Mouse (Mus musculus) hindbrain, embryonic 14.5 days (tissue): ENCODE measurements around the gene Lhx9. TPM values are rescaled to one million over a fixed set of nuclear protein-coding genes. Genes with fewer than 3 reads are reported as not detected.
"Not testable (repeated sequence)": the region's sequence is repeated elsewhere in the genome, so short reads cannot be mapped to it uniquely, and the experiment has no call there.

Experiments
- ATAC-seq: fragments of 200-750 bp; cut with Nextera tagmentation; 2 replicates; pipeline ENCODE4 v1.8.0; 2017; ENCODE audit warnings: moderate number of reproducible peaks, mild to moderate bottlenecking, moderate TSS enrichment, moderate library complexity; ENCODE audit not compliant: low FRiP score
- DNase-seq: peaks from one replicate; pipeline ENCODE4 v3.0.0-alpha.2; 2015; ENCODE audit warnings: low spot score
- H3K27ac ChIP-seq: fragments of 300-500 bp; sonication (generic); 2 replicates; pipeline ENCODE4 v1.5.1; 2014; ENCODE audit warnings: mild to moderate bottlenecking, moderate library complexity
- H3K27me3 ChIP-seq: fragments of 300-500 bp; sonication (generic); 2 replicates; pipeline ENCODE4 v1.6.1; 2014; ENCODE audit warnings: mild to moderate bottlenecking, low read length, mixed read lengths; ENCODE audit not compliant: control insufficient read depth, insufficient read depth
- H3K36me3 ChIP-seq: fragments of 300-500 bp; sonication (generic); replicated peaks from 2 replicates; pipeline ENCODE4 v1.6.1; 2014; ENCODE audit not compliant: control insufficient read depth, insufficient read depth
- H3K4me1 ChIP-seq: fragments of 300-500 bp; sonication (generic); replicated peaks from 2 replicates; pipeline ENCODE4 v1.6.1; 2014; ENCODE audit warnings: antibody characterized with exemption, low read length, mixed read lengths; ENCODE audit not compliant: control insufficient read depth, insufficient read depth
- H3K4me2 ChIP-seq: fragments of 300-500 bp; sonication (generic); replicated peaks from 2 replicates; pipeline ENCODE4 v1.6.1; 2014; ENCODE audit warnings: mild to moderate bottlenecking, moderate library complexity
- H3K4me3 ChIP-seq: fragments of 300-500 bp; sonication (generic); replicated peaks from 2 replicates; pipeline ENCODE4 v1.5.1; 2014; ENCODE audit warnings: mild to moderate bottlenecking, low read length
- H3K9ac ChIP-seq: fragments of 300-500 bp; sonication (generic); 2 replicates; pipeline ENCODE4 v1.6.1; 2014
- H3K9me3 ChIP-seq: fragments of 300-500 bp; sonication (generic); 2 replicates; pipeline ENCODE4 v1.6.1; 2016; ENCODE audit warnings: low read length; ENCODE audit not compliant: control insufficient read depth
- WGBS: fragments of 180-500 bp; shearing (Covaris S2); extraction: QIAGEN DNeasy Blood & Tissue Kit; methylation state at CpG from one replicate; pipeline ENCODE4 v1.1.7; 2014; 5-methylcytosine and 5-hydroxymethylcytosine counted together
- polyA plus RNA-seq: library from polyadenylated mRNA; unstranded; fragments of >200 nt; fragmentation: Nextera tagmentation; extraction: Ambion mirVana; gene quantifications from 2 replicates; pipeline ENCODE4 v1.2.1, GENCODE M21; 2014

The Lhx9 gene
- polyA plus RNA-seq: 9.5 and 18.5 TPM in 2 replicates

DNA sequence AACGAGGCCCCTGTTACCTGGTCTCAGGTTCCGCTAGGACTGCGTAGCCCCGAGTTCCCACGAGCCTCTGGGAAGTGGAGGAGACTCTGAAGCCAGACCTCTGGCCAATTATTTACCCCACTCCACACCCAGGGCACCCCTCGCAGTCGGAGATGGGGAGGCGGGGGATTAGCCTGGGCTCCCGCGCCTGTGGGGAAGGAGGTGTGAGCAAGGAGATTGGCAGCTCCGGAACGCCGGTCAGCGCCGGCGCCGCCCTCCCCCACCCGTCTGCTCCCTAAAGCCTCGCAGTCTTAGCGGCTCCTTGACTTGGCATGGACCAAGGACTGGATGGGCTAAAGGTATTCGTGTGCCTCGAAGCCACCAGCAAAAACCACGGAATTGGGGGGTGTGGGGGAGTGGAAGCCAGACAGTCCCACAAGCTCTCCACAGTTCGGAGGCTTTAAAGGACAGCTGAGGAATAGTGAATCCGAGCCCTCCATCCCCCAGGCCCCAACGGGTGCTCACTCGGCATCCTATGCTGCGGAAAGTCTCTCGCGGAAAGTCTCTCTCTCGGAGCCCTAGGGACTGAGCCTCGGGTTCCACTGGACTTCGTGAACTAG is at the start of gene Lhx9:
TSS of gene Lhx9 (minus strand) at position 67 of the 599 bp plus-strand sequence.
- Histone ChIP-seq H3K27ac (peak within 1 kb of the TSS; percentile 47), H3K36me3 (peaks cover 4% of the 10 kb centered on the region; the same call in 1 of the 2 replicates), H3K4me3 (peak within 1 kb of the TSS; percentile 34), H3K27me3 (peaks cover 65% of the 10 kb centered on the region), H3K9me3 (no peaks in the 10 kb centered on the region), H3K4me2 (peak within 1 kb of the TSS; percentile 51), H3K4me1 (peaks cover 8% of the 10 kb centered on the region; the same call in 1 of the 2 replicates), H3K9ac (peak within 1 kb of the TSS; percentile 25)
- peak; percentile 42 for ATAC-seq
- no peak for DNase-seq
- WGBS: under 1% methylated on average over 33 of the region's 33 CpGs

DNA sequence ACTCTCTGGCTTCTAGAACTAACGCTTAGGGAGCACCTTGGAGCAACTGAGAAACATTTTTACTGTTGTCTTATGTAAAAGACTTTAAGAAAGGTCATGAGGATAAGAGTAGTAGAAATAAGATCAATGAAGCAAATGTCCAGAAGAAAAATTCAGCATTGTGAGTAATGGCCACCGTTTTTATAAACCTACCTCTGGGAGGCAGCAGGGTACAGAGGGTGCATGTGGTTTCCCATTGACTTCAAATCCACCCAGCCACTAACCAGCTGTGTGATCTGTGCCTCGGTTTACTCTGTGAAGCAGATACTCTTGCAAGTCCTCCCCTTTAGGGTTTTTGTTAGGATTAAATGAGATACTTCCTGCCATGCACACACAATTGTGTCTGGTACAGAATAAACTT is 47.7 kb upstream of the Lhx9 start:
- no peak for ATAC-seq
- WGBS: 79% methylated on average over 3 of the region's 3 CpGs
- Histone ChIP-seq H3K4me3 (no peak overlapping the region), H3K36me3 (no peaks in the 10 kb centered on the region), H3K27me3 (no peaks in the 10 kb centered on the region), H3K4me2 (no peak overlapping the region), H3K27ac (no peak overlapping the region), H3K9me3 (peaks cover 8% of the 10 kb centered on the region; the same call in 1 of the 2 replicates), H3K9ac (no peak overlapping the region), H3K4me1 (no peaks in the 10 kb centered on the region)
- no peak for DNase-seq

DNA sequence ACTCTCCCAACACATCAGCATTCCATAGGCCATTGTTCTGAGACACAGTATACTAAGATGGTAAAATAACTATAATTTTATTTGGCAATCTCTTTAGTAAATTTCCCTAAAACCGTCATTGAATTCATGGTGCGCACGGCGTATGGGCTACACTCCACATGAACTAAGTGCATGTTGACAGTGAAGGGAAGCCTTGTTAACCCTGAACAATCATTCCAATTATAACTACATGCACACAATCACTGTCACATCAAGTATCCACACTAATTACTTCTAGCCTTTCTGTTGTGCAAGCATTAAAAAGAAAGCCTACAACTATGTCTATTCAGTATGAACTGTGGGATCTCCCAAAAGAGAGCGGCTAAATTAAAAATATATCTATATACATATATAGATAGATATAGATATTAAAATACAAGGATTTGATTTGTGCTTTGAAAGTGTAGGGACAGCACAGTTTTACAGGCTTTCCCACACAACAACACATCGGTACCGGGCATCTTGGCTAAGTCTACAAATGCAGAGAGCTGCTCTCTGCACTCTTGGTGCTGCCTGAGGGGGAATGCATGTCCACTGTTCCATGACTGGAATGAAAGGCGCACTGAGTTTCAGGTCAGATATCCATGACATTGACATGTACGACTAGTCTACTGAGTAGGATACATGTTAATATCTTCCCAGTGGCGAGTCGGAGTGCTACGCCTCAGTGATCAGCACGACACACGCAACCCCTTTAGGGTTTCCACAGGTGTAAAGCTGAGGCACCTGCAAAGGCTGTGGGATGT is 29.3 kb upstream of the Lhx9 start:
- Histone ChIP-seq H3K4me1 (no peaks in the 10 kb centered on the region), H3K27ac (no peak overlapping the region), H3K9ac (no peak overlapping the region), H3K4me2 (no peak overlapping the region), H3K4me3 (no peak overlapping the region), H3K27me3 (no peaks in the 10 kb centered on the region), H3K9me3 (no peaks in the 10 kb centered on the region), H3K36me3 (no peaks in the 10 kb centered on the region)
- DNase-seq (peak; percentile 14), ATAC-seq (no peak)
- 95% methylated on average over 14 of the region's 14 CpGs for WGBS

DNA sequence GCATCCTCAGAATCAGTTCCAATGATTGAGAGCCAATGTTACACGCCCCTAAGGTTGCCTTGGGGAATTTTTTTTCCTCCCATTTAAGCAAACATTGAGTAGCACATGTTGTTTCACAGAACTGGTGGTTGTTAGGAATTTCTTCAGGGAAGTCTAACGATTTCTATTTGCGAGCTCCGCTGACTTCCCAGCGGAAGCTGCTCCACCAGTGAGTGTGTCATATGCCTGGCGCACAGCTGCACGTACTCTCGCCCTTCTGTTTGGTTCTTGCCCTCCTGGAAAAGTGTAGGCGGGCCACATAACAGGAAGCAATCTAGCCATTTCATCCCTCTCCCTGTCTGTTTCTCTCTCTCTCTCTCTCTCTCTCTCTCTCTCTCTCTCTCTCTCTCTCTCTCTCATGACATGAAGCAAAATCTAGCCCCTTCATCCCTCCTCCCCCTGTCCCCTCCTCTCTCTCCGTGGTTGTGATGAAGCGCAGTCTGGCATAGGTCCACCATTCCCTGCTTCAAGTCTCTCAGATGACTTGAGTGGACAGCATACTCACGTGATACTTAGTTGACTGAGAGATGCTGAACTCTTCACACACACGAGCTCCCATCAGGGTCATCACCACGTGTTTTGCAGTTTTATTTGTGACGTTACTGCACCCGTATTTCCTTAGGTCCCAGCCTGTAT is 28.1 kb upstream of the Lhx9 start:
- Histone ChIP-seq H3K27me3 (no peaks in the 10 kb centered on the region), H3K36me3 (no peaks in the 10 kb centered on the region), H3K4me3 (no peak overlapping the region), H3K4me1 (no peaks in the 10 kb centered on the region), H3K9me3 (no peaks in the 10 kb centered on the region), H3K4me2 (peak overlapping the region; percentile 1; the same call in 1 of the 2 replicates), H3K9ac (no peak overlapping the region), H3K27ac (no peak overlapping the region)
- ATAC-seq (no peak), DNase-seq (peak; percentile 8)
- WGBS: 71% methylated on average over 16 of the region's 16 CpGs

DNA sequence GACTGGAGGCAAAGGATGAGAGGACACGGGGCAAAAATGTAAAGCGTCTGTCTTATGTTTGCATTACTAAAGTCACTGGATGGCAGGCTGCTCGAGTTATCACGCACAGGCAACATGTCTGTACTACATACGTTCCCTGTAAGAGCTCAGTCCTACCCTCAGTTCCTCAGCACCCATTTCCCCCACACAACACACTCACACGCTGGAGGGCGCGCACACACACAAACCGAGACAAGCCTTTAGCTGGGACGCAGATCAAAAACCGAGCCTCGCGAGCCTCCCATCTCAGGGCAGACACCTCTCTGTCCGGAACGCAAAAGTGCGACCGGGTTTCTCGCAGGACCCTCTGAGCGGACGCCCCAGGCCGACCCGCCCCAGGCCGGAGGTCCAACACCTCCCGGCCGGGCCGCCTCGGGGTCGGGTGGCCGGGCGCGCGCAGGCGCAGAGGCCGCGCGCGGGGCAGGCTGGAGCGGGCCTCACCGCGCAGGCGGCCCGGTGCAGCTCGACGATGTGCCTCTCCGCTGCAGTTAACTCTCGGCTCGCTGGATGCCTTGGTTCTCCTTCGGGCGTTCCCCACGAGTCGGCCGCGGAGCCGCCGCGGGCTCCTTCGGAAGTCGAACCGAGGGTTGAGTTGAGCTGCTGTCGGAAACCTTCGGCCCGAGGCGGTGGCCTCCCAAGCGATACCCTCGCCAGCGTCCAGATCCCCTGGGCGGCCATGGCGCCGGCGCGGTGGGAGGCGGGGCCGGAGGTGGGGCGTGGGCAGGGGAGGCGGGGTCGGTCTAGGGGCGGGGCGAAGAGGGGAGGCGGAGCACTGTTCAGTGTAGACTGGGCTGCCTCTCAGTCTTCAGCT is 7.9 kb upstream of the Lhx9 start, which contains the start of gene 2310009B15Rik:
TSS of gene 2310009B15Rik (minus strand) at position 752 of the 850 bp plus-strand sequence.
- H3K27me3 ChIP-seq, H3K36me3 ChIP-seq, H3K9me3 ChIP-seq, H3K4me1 ChIP-seq: not testable (repeated sequence)
- Histone ChIP-seq H3K4me3 (peak within 1 kb of the TSS; percentile 43), H3K4me2 (peak within 1 kb of the TSS; percentile 29), H3K27ac (peak within 1 kb of the TSS; percentile 89), H3K9ac (peak within 1 kb of the TSS; percentile 55)
- ATAC-seq (peak; percentile 99), DNase-seq (peak; percentile 79)
- 1% methylated on average over 33 of the region's 79 CpGs for WGBS

DNA sequence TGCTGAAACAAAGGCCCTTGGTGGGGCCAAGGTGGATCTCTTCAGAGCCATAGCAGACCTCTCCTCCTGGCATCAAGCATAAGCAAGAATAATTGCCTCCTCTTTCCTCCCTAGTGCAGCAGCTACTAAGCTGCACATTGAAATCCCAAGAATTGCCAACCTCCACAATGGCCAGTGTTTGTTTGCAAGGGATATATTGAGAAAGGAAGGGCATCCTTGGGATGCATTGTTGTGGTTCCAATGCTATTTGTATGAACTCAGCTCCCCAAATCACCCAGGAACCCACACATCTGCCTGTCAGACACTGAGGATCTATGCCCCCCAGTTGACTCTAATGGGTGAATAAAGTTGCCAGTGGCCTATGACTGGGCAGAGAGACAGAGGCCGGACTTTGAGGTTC is 2.4 kb upstream of the Lhx9 start:
- 89% methylated on average over 1 of the region's 1 CpGs for WGBS
- H3K4me2 ChIP-seq: no peak overlapping the region
- peaks cover 8% of the 10 kb centered on the region; the same call in 1 of the 2 replicates for H3K4me1 ChIP-seq
- no peak overlapping the region for H3K4me3 ChIP-seq
- H3K36me3 ChIP-seq: peaks cover 4% of the 10 kb centered on the region; the same call in 1 of the 2 replicates
- H3K27ac ChIP-seq: no peak overlapping the region
- peaks cover 43% of the 10 kb centered on the region for H3K27me3 ChIP-seq
- ATAC-seq: no peak
- H3K9me3 ChIP-seq: no peaks in the 10 kb centered on the region
- DNase-seq: no peak
- H3K9ac ChIP-seq: no peak overlapping the region

DNA sequence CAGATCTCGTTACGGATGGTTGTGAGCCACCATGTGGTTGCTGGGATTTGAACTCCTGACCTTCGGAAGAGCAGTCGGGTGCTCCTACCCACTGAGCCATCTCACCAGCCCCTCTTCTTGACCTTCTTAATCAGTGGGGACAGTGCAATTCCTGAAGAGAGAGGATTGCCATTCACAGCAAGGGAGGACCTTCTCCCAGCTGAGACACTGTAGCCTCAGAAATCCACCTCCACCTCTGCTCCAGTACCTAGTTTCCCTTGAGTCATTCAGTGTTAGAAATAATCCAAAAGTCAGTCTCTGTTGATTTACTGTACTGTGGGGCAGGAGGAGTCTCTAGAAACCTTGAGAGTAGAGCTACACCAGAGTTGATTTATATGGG is 1.8 kb upstream of the Lhx9 start:
- Histone ChIP-seq H3K9ac (no peak overlapping the region), H3K27me3 (peaks cover 50% of the 10 kb centered on the region), H3K9me3 (no peaks in the 10 kb centered on the region), H3K4me2 (no peak overlapping the region), H3K4me3 (no peak overlapping the region), H3K36me3 (peaks cover 4% of the 10 kb centered on the region; the same call in 1 of the 2 replicates), H3K27ac (no peak overlapping the region), H3K4me1 (peaks cover 8% of the 10 kb centered on the region; the same call in 1 of the 2 replicates)
- no peak for ATAC-seq
- no peak for DNase-seq
- 43% methylated on average over 2 of the region's 4 CpGs for WGBS

DNA sequence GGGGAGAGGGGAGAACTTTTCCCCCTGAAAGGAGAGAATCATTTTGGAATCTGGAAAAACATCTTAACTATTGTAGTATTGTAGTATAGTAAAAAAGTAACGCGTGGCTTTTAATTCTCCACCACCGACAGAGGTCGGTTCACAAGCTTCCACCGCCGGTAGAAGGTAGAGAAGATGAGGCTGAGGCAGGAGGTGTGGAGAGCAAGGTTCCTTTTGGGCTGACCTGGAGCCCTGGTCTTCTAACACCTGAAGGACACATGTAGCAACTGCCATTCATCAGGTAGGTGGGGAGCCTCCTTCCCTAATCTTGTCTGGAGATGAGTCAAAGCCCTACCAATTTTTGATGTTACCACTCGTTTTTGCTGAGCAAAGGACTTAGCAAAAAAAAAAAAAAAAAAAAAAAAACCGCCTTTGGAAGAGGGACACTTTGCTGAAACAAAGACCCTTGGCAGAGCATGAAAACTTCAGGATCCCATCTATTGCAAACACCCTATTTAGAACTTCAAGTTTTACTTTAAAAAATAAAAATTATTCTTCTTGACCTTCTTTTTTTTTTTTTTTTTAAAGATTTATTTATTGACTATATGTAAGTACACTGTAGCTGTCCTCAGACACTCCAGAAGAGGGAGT is 1.3 kb upstream of the Lhx9 start:
- Histone ChIP-seq H3K36me3 (peaks cover 4% of the 10 kb centered on the region; the same call in 1 of the 2 replicates), H3K4me1 (peaks cover 8% of the 10 kb centered on the region; the same call in 1 of the 2 replicates), H3K27ac (no peak overlapping the region), H3K9ac (no peak overlapping the region), H3K4me3 (no peak overlapping the region), H3K4me2 (no peak overlapping the region), H3K9me3 (no peaks in the 10 kb centered on the region), H3K27me3 (peaks cover 55% of the 10 kb centered on the region)
- WGBS: 1% methylated on average over 8 of the region's 8 CpGs
- DNase-seq (no peak), ATAC-seq (no peak)
